Mouse (Mus musculus): ENCODE data around the gene Ankdd1b. TPM values are rescaled to one million over a fixed set of nuclear protein-coding genes. Genes with fewer than 3 reads are reported as not detected.

Gene Ankdd1b
- total RNA-seq, 2 experiments from 2014 or later = 0.61 TPM; not detected in 1

DNA sequence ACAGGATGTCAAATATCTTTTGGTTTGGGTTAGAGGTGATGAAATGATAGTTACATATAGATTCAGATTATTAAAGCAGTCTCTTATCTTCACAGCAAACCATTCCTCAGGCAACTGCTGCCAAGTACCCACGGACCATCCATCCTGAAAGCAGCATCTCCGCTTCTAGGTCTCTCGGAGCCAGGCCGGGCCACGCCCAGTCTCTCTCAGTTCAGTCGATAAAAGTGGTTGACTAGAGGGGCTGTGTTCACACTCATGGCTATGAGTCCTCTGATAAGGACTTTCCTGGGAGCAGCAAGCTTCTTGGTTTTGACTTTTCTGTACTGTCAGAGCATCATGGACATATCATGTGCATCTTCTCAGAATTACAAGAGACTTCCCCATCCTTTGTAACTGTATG is 56.6 kb downstream of the Ankdd1b start:
- no peak for DNase-seq (ENCODE audit: low spot score in 2 of 2)

DNA sequence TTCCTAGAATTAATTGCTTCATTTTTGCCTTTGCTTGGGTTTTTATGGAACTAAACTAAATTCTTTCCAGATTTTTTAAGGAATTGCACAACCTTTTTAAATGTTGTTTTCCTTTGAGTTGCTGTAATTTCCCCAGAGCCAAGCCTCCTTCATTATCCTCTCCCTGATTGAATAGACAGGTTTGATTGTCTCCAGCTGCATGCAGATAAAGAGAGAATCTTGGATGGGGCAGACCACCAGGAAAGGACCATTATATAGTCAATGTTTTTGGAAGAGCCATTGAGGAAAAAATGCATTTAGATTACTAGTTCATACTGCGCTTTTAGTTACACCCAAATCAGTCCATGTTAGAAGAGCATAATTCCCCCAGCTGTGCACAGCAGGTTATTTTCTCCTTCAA is 62.2 kb downstream of the Ankdd1b start:
- DNase-seq (ENCODE audit: low spot score in 2 of 2) = no peak

- peak in 1 of 2 experiments; percentile 11 for DNase-seq (ENCODE audit: low spot score in 2 of 2)
Measured at GRCm38 (mm10) chr13:96407040-96407439, 64.0 kb downstream of the Ankdd1b start.

DNA sequence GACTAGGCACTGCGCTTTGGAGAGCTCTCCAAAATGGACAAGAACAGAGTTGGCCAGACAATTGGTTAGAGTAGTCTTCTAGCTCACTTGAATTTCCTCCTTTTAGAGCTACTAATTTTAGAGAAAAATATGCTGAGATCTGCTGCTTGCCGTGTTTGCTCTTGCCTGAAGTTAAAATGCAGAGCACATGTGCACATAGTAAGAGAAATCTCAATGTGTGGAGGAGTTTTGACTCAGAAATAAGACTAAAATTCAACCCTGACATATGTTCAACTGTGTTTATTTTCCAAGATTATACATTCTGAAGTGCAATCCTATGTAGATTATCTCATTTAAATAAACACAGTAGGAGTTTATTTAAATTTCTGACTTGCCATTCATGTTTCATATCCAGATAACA is 65.5 kb downstream of the Ankdd1b start:
- peak in 1 of 2 experiments; percentile 10 for DNase-seq (ENCODE audit: low spot score in 2 of 2)

GRCm38 (mm10) chr13:96401251-96401650 is 69.7 kb downstream of the Ankdd1b start:
- no peak for DNase-seq (ENCODE audit: low spot score in 2 of 2)

GRCm38 (mm10) chr13:96389301-96389700 is 81.7 kb downstream of the Ankdd1b start:
- no peak for DNase-seq (ENCODE audit: low spot score in 2 of 2)

DNA sequence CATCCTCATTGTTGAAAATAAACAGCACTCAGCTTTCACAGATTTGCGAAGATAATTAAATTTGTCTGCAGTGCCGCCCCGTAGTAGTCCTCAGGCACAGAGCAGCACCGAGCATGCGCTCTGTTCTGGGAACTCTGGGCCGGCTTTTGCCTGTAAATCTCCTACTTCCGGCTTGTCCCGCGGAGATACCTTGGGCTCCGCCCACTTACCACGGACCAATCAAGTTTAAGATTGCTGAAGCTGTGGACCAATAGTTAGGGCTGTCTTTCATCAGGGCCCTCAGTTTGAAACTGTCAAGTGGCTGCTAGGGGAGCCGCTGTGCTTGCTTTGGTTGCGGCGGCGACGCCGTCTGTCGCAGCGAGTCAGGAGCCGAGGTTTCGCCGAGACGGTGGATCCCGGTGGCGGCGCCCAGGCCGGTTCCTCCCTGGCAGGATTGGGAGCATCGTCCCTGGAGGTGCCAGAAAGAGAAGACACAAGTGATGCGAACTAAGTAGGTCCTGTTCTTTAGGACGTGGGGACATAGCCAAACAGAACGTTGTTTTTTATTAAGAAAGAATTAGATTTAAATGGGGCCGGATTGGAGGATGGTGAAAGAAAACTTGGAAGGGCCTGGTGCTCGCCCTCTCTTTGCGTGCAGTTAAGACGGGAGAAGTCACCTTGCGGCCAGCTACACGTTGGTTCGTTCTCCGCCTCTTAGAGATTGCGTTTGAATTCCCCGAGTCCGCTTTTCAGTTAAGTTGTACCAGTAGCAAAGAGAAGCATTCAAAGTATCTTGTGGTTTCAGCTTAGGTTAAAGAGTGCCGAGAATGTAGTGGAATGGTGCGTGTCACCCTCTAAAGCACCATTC is 82.7 kb downstream of the Ankdd1b start, which contains the start of gene Poc5:
Gene Poc5, plus strand, starts transcription at position 253 of the 847 bp plus-strand sequence.
- peak; percentile 99 for DNase-seq (ENCODE audit: low spot score in 2 of 2)

GRCm38 (mm10) chr13:96377883-96378282 is 93.1 kb downstream of the Ankdd1b start:
- no peak for DNase-seq (ENCODE audit: low spot score in 2 of 2)

- DNase-seq (ENCODE audit: low spot score in 2 of 2) = no peak
Measured at GRCm38 (mm10) chr13:96376871-96377270, 94.1 kb downstream of the Ankdd1b start.

GRCm38 (mm10) chr13:96375519-96375918 is 95.5 kb downstream of the Ankdd1b start:
- DNase-seq (ENCODE audit: low spot score in 2 of 2) = no peak

Other genes starting within 250 kb of the Ankdd1b start
- 10 to 100 TPM; 35.6 to 36.5 TPM for gene Poc5, start 82.9 kb downstream of the Ankdd1b start, total RNA-seq (2021)
- not detected for gene Gm17622, start 19.5 kb upstream of the Ankdd1b start, total RNA-seq (2021)
- 10 to 100 TPM; 11.8 to 12.3 TPM for gene Polk, start 71.4 kb upstream of the Ankdd1b start, total RNA-seq (2021)
- 10 to 100 TPM; 70.2 to 71.8 TPM for gene Col4a3bp, start 71.4 kb upstream of the Ankdd1b start, total RNA-seq (2021)
- 100 to 1,000 TPM; 154 to 181 TPM for gene Hmgcr, start 199.7 kb upstream of the Ankdd1b start, total RNA-seq (2021)